Mouse (Mus musculus) Patski (cell line): ENCODE results near the gene Rarb. TPM values are rescaled to one million over a fixed set of nuclear protein-coding genes. Genes with fewer than 3 reads are reported as not detected.

ENCODE experiments used
- ATAC-seq: fragments of 100-300 bp; one replicate; pipeline ENCODE4 v1.8.0; 2021
- CTCF ChIA-PET: fragments of 350-600 bp; sonication (Branson Sonifier 250); formaldehyde crosslinking; loops from one replicate; lab custom pipeline; 2022; ENCODE audit warnings: inconsistent platforms; lab: Charles Lee
- POLR2A ChIA-PET: fragments of 350-600 bp; sonication (Branson Sonifier 250); formaldehyde crosslinking; loops from one replicate; lab custom pipeline; 2022; ENCODE audit warnings: antibody characterized with exemption, inconsistent platforms; lab: Charles Lee
- DNase-seq: peaks from one replicate; pipeline ENCODE4 v3.0.0-alpha.2; 2011; ENCODE audit warnings: low read depth, low spot score
- H3K27me3 ChIP-seq: fragments of 371-371 bp; one replicate; pipeline ENCODE4 v1.5.1; 2021
- CTCF ChIP-seq: fragments of 100-300 bp; IDR thresholded peaks from one replicate; pipeline ENCODE4 v1.5.1; 2021
- in situ Hi-C: fragments of 300-500 bp; cut with MboI; formaldehyde crosslinking; loops from 3 replicates; pipeline ENCODE4 v1.11.1; 2018; ENCODE audit warnings: low pct_unique_long_range_greater_than_20kb, mixed read lengths
- polyA plus RNA-seq: library from polyadenylated mRNA; unstranded; gene quantifications from one replicate; pipeline ENCODE4 v1.2.3, GENCODE M21; 2021

Rarb gene
- polyA plus RNA-seq, 1 experiment from 2014 or later: 17.8 TPM

DNA sequence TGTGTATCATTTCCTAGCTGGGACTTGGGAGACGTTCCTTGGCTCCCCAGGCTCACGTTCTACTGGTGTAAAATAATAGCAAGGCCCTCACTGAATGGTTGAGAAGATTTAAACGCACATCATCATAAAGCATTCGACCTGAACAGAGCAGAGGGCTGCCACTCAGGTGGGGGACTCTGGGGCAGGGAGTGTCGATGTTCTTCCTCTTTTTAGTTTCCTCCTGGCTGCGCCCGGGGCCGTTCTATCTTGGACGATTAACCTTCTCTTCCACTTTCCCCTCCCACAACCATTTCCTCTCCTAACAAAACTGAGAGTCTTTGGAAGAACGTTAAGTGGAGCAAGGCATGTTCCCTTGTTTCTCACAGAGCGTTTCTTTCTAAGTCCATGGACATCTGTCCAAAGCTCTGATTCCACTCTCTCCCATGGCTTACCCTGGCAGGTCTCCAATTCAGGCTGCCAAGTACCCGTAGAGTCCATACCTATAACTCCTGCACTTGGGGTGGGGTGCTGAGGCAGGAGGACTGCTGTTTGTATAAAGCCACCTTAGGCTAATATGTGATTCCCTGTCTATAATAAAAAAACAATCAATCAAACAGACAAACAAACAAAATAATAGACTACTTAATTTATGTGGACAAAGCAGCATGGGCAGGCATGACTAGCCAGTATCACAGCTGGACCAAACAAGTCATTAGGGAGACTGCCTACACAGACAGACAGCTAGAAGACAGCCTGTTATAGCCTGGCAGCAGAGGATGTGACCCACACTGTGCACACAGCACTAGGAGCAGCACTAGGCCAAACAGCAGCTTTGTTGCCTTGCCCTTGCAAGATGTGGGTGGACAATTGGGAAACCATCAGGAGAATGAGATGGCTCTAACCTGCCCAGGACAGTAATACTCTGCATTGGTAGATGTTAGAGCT, 259.4 kb downstream of the Rarb start:
- ChIA-PET POLR2A (no interaction called here), CTCF (interaction anchor here (0.6 to 3.4 kb wide), 4 partner anchors 9 to 26 kb away, joined by 3 to 14 read pairs (median 3); no protein-coding TSS in a partner anchor)
- DNase-seq: no peak
- H3K27me3 ChIP-seq: no peaks in the 10 kb centered on the region
- no peak for TF ChIP-seq CTCF
- in situ Hi-C loops: no loop called here
- no peak for ATAC-seq

DNA sequence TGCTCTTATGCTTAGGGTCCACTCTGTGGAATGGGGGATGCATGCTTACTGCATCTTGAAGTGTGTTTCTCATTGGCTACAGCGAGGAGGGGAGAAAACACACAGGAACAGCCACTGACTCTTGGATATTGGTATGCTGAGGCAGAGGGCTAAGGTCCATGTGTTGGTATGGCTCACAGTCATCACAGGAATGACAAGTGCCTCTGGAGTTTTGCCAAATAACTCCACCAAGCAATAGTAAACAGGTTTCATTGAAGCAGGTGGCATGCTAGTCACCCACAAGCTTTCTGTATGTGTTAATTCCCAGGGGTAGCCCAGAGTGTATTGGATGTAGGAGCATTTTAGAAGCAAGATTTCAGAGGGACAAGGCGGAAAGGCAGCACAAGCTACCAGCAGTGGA, 260.9 kb downstream of the Rarb start:
- DNase-seq (no peak), ATAC-seq (no peak)
- no peaks in the 10 kb centered on the region for H3K27me3 ChIP-seq
- ChIA-PET POLR2A (no interaction called here), CTCF (interaction anchor here (1.7 to 3.4 kb wide), 2 partner anchors 11 to 22 kb away, joined by 3 to 14 read pairs; no protein-coding TSS in a partner anchor)
- in situ Hi-C loops: no loop called here
- no peak for TF ChIP-seq CTCF

DNA sequence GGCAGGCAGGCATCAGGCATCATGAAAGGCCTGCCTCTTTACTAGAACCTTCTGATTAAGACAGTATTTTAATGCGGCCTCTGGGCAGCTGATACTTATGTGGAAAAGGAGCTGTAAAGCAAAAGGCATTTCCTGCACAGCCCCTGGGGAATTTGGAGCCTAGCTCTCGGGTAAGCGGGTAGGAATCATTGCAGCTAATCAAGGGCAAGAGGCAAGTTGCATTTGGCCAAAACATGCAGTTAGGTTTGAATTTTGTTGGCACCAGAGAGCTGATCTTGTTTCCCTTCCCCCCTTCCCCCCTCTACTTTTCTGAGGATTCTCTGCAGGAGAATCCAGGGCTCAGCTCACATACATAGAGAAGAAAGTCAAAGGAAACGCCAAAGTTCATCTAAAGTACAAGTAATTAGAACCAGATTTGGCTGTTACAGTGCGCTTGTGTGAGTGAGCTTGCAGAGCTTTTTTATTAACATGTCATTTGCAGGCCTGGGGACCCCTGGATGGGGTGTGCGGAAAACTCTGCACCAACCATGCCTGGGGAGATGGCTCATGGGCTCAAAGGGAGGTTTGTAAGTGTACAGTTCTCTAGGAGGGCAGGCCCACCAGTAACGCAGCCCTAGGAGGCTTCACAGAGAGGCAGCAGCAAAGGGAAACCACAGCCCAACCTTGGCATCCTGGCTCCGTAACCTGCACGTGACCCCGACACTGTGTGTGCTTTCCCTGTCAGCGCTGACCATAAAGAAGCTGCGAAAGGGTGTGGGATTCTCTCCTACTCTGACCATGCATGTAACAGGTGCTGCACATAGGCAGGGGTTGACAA, 264.1 kb downstream of the Rarb start:
- TF ChIP-seq CTCF: no peak
- DNase-seq (no peak), ATAC-seq (peak; percentile 82)
- ChIA-PET POLR2A (no interaction called here), CTCF (interaction anchor here (1.0 to 2.1 kb wide), 5 partner anchors 11 to 121 kb away, joined by 4 to 10 read pairs (median 6); no protein-coding TSS in a partner anchor)
- no peaks in the 10 kb centered on the region for H3K27me3 ChIP-seq
- in situ Hi-C loops: no loop called here

DNA sequence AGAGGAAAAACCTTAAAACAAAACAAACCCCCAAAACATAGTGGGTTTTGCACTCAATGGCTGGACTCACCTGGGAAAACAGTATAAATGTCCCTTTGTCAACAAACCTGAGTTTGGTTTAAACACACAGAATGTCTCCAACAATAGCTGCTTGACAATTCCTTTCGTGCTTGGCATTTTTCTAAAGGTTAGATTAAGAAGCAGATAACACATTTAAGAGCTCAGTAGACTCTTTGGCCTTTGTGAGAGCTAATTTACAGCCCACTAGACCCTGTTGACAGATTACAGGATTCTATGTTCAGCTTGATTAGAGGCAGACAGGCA, 264.7 kb downstream of the Rarb start:
- H3K27me3 ChIP-seq: no peaks in the 10 kb centered on the region
- ChIA-PET POLR2A (no interaction called here), CTCF (interaction anchor here (1.0 to 2.1 kb wide), 5 partner anchors 10 to 120 kb away, joined by 4 to 10 read pairs (median 6); no protein-coding TSS in a partner anchor)
- TF ChIP-seq CTCF: no peak
- DNase-seq: no peak
- in situ Hi-C loops: no loop called here
- ATAC-seq: no peak

DNA sequence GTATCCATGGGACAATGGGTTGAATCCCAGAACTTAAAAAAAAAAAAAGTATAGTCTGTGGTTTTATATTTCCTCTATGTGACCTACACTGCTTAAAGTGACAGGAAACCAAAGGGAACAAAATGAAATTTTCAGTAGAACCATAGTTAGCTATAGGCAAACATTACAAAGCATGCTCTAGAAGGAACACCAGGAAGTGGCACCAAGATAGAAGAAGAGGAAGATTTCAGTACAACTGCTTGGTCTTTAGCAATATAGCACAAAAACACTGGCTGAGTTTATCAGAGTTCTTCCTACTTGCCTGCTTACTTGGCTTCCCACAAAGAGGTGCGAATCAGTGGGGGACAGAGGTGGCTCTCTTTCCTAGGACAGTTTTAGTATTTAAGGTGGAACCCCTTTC, 266.7 kb downstream of the Rarb start:
- no peak for TF ChIP-seq CTCF
- CTCF ChIA-PET: interaction anchor here (1.3 to 3.0 kb wide), 2 partner anchors 11 to 26 kb away, joined by 3 to 6 read pairs; no protein-coding TSS in a partner anchor
- in situ Hi-C loops: no loop called here
- DNase-seq: no peak
- no peak for ATAC-seq
- H3K27me3 ChIP-seq: no peaks in the 10 kb centered on the region
- POLR2A ChIA-PET: interaction anchor here (0.7 kb wide), 2 partner anchors 160 to 524 kb away, joined by 3 to 5 read pairs; no protein-coding TSS in a partner anchor

DNA sequence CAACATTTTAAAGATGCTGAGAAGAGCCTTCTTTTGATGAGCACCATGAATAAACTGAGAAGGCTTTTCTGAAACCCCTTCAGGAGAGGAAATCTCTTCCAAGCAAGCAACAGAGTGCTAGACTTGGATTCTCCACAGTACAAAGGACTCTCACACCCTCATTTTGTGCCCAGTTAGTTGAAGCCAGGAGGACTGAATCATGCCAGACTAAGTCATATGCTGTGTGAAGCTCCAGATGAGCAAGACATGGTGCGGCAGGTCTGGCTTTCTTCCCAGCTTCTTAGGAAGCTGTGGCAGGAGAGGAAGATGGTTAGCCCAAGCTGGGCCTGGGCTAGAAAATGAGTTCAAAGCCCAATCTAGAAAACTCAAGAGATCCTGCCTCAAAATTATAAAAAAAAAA, 267.1 kb downstream of the Rarb start:
- CTCF ChIA-PET: interaction anchor here (3.0 kb wide), 1 partner anchor 11 kb away, joined by 6 read pairs; no protein-coding TSS in a partner anchor
- DNase-seq (no peak), ATAC-seq (no peak)
- no peaks in the 10 kb centered on the region for H3K27me3 ChIP-seq
- TF ChIP-seq CTCF: no peak
- POLR2A ChIA-PET: interaction anchor here (0.7 kb wide), 2 partner anchors 159 to 524 kb away, joined by 3 to 5 read pairs; no protein-coding TSS in a partner anchor
- in situ Hi-C loops: no loop called here

DNA sequence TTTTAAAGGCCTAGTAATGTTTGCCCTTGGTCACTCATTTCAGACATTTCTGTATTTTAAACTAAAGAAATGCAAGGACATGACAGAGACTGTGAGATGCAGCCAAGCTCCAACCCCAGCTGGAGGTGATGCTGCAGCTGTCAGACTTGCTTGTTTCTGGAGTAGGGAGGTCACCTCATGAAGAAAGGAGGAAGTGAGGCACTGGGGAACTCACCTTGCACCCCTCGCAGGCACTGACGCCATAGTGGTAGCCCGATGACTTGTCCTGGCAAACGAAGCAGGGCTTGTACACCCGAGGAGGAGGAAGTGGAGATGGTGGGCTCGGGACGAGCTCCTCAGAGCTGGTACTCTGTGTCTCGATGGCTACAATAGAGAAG, 270.8 kb downstream of the Rarb start:
- POLR2A ChIA-PET: no interaction called here
- no peak for TF ChIP-seq CTCF
- no peaks in the 10 kb centered on the region for H3K27me3 ChIP-seq
- in situ Hi-C loops: no loop called here
- CTCF ChIA-PET: interaction anchor here (1.1 kb wide), 1 partner anchor 23 kb away, joined by 3 read pairs; no protein-coding TSS in a partner anchor
- ATAC-seq: no peak
- DNase-seq: no peak

DNA sequence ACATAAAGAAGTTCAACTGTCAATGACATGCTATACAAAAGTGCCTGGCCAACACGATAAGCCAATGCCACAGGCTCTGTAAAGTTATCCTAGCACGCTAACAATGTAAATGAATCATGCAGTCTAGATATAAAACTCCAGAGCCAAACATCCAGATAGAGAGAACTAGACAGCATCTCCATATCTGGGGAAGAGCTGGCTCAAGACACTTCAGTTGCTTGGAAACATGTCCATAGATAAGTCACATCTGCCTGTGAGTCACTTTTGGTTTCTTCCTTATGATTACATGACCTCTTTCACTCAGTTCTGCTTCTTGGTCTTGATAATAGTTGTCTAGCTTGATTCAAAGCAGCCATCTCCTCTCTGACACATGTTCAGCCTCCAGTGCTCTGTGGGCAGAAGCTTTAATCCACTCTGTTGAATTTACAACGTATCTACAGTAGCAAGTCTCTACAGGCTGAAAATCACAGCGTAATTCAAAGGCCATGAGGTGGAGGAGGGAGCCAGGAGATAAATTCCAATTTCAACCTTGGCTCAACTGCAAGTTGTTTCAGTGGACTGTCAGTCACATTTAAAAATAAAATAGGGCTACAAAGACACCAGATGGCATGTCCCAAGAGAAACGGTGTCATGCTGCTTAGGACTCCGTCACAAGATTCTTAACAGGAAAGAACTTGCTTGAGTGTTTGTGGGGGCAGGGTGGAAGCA, 271.3 kb downstream of the Rarb start:
- DNase-seq (no peak), ATAC-seq (no peak)
- ChIA-PET POLR2A (no interaction called here), CTCF (no interaction called here)
- in situ Hi-C loops: no loop called here
- no peaks in the 10 kb centered on the region for H3K27me3 ChIP-seq
- no peak for TF ChIP-seq CTCF

DNA sequence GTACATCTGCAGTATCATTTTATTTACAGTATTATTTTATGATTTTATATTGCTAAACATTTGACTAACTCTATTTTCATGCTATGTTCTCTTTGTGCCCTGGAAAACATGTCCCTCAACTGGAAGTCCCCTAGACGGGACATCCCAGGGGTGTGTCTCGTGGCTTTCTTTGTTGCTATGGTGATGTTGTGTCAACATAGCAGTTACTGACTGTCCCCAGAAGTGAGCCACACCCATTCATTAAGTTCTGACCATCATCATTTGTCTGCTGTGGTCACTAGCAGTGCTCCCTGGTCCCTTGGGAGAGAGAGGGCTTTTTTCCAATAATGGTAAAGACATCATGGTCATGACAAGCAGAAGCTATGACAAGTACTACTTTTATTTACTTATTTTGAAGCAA, 274.0 kb downstream of the Rarb start:
- DNase-seq (no peak), ATAC-seq (no peak)
- no peaks in the 10 kb centered on the region for H3K27me3 ChIP-seq
- CTCF ChIA-PET: interaction anchor here (1.3 to 2.8 kb wide), 5 partner anchors 10 to 111 kb away, joined by 3 to 7 read pairs (median 3); no protein-coding TSS in a partner anchor
- in situ Hi-C loops: no loop called here
- TF ChIP-seq CTCF: no peak
- POLR2A ChIA-PET: no interaction called here

DNA sequence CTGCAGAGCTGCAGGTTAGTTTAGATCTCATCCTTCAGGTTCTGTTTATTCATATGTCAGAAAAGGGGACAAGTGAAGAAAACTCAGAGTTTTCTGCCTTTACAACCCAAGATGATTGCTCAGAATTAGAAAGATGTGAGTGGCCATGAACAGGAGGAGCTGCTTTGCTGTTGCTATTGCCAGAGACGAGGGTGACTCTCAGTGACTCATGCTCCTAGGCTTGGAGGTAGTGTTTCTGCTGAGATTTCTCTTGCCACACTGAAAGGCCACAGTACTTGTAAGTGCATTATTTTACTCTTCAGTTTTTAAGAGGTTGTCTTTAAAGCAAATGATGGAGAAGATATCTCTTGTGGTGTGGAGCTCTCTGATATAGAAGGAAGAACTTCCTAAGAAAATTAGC, 277.3 kb downstream of the Rarb start:
- in situ Hi-C loops: no loop called here
- POLR2A ChIA-PET: no interaction called here
- no peak for TF ChIP-seq CTCF
- CTCF ChIA-PET: interaction anchor here (1.2 to 2.2 kb wide), 2 partner anchors 10 kb away, joined by 3 to 6 read pairs; no protein-coding TSS in a partner anchor
- no peak for ATAC-seq
- no peaks in the 10 kb centered on the region for H3K27me3 ChIP-seq
- no peak for DNase-seq
